In the genomic region with DNA sequence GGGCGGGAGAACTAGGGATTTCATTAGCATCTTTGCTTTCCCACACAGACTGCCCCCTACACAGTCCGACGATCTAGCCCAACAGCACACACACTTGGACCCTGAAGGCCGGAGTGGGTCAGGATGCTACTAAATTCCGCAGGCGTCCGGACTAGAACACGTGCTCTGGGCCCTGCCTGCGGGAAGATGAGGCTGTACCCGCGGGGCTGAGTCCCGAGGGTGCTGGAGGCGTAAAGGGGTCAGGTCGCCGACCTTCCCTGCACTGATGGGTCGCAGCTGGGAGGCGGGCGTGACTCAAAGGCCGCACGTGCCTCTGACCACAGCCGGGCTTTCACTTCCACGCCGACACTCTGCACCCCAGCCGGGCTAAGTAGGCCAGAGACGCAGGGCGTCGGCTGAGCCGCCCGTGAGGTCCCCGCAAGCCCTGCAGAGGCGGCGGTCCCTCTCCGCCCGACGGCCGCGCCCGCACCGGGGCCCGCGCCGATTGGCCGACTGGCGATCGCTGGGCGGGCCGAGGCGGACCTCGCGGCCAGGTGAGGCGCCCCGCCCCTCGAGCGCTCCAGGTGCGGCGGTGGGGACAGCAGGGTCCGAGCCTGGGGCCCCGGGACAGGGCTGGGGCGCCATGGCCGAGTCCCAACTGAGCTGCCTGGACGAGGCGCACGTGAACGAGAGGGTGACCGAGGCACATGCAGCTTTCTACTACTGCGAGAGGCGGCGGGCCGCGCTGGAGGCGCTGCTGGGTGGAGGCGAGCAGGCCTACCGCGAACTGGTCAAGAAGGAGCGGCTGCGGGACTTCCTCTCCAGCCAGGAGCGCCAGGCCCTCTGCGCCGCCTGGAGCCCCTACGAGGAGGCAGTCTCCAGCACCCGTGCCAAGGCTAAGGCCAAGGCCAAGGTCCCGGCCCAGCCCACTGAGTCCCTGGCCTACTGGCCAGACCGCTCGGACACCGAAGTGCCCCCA, we compare ENCODE assay signal across 8 mouse cellular contexts. TPM values are rescaled to one million over a fixed set of nuclear protein-coding genes. Genes with fewer than 3 reads are reported as not detected.
A peak's percentile ranks its signal among the peaks of the same experiment; 100 is the strongest.
DNase-seq lines count a peak whose midpoint lies in the region; ATAC-seq and TF ChIP-seq lines count a peak whose summit lies in the region.

A gene (plus strand): TSS at position 553 of the 958 bp plus-strand sequence.

- H3K36me3 ChIP-seq in embryonic facial prominence, embryonic 13.5 days: no peaks in the 10 kb centered on the region
- H3K36me3 ChIP-seq in heart, embryonic 16.5 days (ENCODE audit: control insufficient read depth, insufficient read depth): no peaks in the 10 kb centered on the region
- no peaks in the 10 kb centered on the region for H3K36me3 ChIP-seq in small intestine, adult 2 months (ENCODE audit: control insufficient read depth, insufficient read depth, low read length)

- peak within 1 kb of the TSS; percentile 79 for H3K4me2 ChIP-seq in embryonic facial prominence, embryonic 13.5 days
- H3K4me2 ChIP-seq in heart, embryonic 16.5 days (ENCODE audit: low read depth, low read length): peak within 1 kb of the TSS; percentile 91

- peak within 1 kb of the TSS; percentile 68 for H3K9ac ChIP-seq in embryonic facial prominence, embryonic 13.5 days
- H3K9ac ChIP-seq in heart, embryonic 16.5 days (ENCODE audit: low read length): peak within 1 kb of the TSS; percentile 71

- peak; percentile 32; the same call in 1 of the 2 replicates for ATAC-seq in embryonic facial prominence, embryonic 13.5 days (ENCODE audit: insufficient number of reproducible peaks, insufficient read depth, low FRiP score, low TSS enrichment, low read depth)
- peak; percentile 60 for ATAC-seq in heart, embryonic 16.5 days (replicated peaks; ENCODE audit: extremely low read depth, insufficient read depth, low FRiP score)

- peak within 1 kb of the TSS; percentile 47 for H3K4me3 ChIP-seq in embryonic facial prominence, embryonic 13.5 days
- peak within 1 kb of the TSS; percentile 55 for H3K4me3 ChIP-seq in heart, embryonic 16.5 days (ENCODE audit: low read length)
- peak within 1 kb of the TSS; percentile 72 for H3K4me3 ChIP-seq in small intestine, adult 2 months (ENCODE audit: low read depth, low read length)

- peak; percentile 61 for DNase-seq in ZHBTc4 (ENCODE audit: low read depth, low spot score)
- DNase-seq in kidney, postnatal 10 days: peak; percentile 71
- DNase-seq in lung, postnatal 36 days: peak; percentile 50
- DNase-seq in frontal cortex, postnatal 14 days (ENCODE audit: low spot score in 2 of 2): no peak
- DNase-seq in cerebellum, postnatal 4 days (ENCODE audit: low spot score in 2 of 2): no peak

- H3K27me3 ChIP-seq in embryonic facial prominence, embryonic 13.5 days: peaks cover 56% of the 10 kb centered on the region
- H3K27me3 ChIP-seq in heart, embryonic 16.5 days (ENCODE audit: control insufficient read depth, insufficient read depth, low read length): peaks cover 16% of the 10 kb centered on the region
- H3K27me3 ChIP-seq in small intestine, adult 2 months (ENCODE audit: control insufficient read depth, insufficient read depth, low read length): no peaks in the 10 kb centered on the region

- TF ChIP-seq POLR2A in small intestine, adult 2 months (IDR thresholded peaks at IDR 0.05; ENCODE audit: low read depth, low read length): 0 out of 2 replicates have a peak, but pooled peaks have one; percentile 28

- no peak within 1 kb of the TSS for H3K27ac ChIP-seq in embryonic facial prominence, embryonic 13.5 days
- H3K27ac ChIP-seq in heart, embryonic 16.5 days (ENCODE audit: low read length): no peak within 1 kb of the TSS
- H3K27ac ChIP-seq in small intestine, adult 2 months (ENCODE audit: insufficient read depth, low read depth, low read length): peak within 1 kb of the TSS; percentile 38

- TF ChIP-seq CTCF in small intestine, adult 2 months (IDR thresholded peaks at IDR 0.05; ENCODE audit: extremely low read depth, insufficient read length, insufficient replicate concordance, low read depth, low read length): no peak

- H3K9me3 ChIP-seq in embryonic facial prominence, embryonic 13.5 days: no peaks in the 10 kb centered on the region
- H3K9me3 ChIP-seq in heart, embryonic 16.5 days (replicated peaks; ENCODE audit: control insufficient read depth, low read length): peaks cover 3% of the 10 kb centered on the region

- peaks cover 10% of the 10 kb centered on the region for H3K4me1 ChIP-seq in embryonic facial prominence, embryonic 13.5 days
- peaks cover 17% of the 10 kb centered on the region for H3K4me1 ChIP-seq in heart, embryonic 16.5 days (ENCODE audit: control insufficient read depth, insufficient read depth, low read length)
- peaks cover 15% of the 10 kb centered on the region; the same call in 1 of the 2 replicates for H3K4me1 ChIP-seq in small intestine, adult 2 months (ENCODE audit: control insufficient read depth, insufficient read depth, insufficient read length, low read length)

- WGBS in embryonic facial prominence, embryonic 13.5 days: 5% methylated on average over 82 of the region's 85 CpGs
- 9% methylated on average over 82 of the region's 85 CpGs for WGBS in heart, embryonic 16.5 days
- WGBS in small intestine, adult 2 months: 8% methylated on average over 84 of the region's 85 CpGs

RNA-seq across cellular contexts. Expression of the gene that starts here (rescaled TPM):
- 3.6 and 4.0 TPM in 2 replicates for polyA plus RNA-seq in embryonic facial prominence, embryonic 13.5 days (2015; fragmentation: Nextera tagmentation; extraction: Ambion mirVana)
- 0.60 and 0.81 TPM in 2 replicates for polyA plus RNA-seq in heart, embryonic 16.5 days (2015; fragmentation: Nextera tagmentation; extraction: Ambion mirVana)
- 7.9 and 21.5 TPM in 2 replicates for polyA plus RNA-seq in small intestine, adult 2 months (2012; rRNA removed)

Comparison
In these comparisons a context has a peak if more than half of its experiments do, and no peak if none do; other contexts are left out.
1. Peak in ATAC-seq, H3K4me3 ChIP-seq, H3K9ac ChIP-seq and H3K4me2 ChIP-seq in heart, embryonic 16.5 days; RNA of the gene not detected or under 1 TPM.
2. DNase-seq: peak in ZHBTc4 (single experiment), kidney, postnatal 10 days (single experiment) and lung, postnatal 36 days (single experiment); none in frontal cortex, postnatal 14 days (0 of 2) and cerebellum, postnatal 4 days (0 of 2).
3. Peak in every context shown above with its lines, with median percentiles within 50 percentile points of each other: H3K4me3 ChIP-seq.